In genomic region chr16:46121420-46121819, GRCm38 (mm10) we compare ENCODE assay signal across 9 mouse cellular contexts. TPM values are rescaled to one million over a fixed set of nuclear protein-coding genes. Genes with fewer than 3 reads are reported as not detected.
DNase-seq lines count a peak whose midpoint lies in the region; ATAC-seq and TF ChIP-seq lines count a peak whose summit lies in the region.
"Had no signal": no experiment of that assay in that cellular context is flagged by ENCODE, and none has a peak within 500 bp of the region (broad histone marks: within the 10 kb centered on the region; RNA-seq: fewer than 3 reads in every experiment).

No protein-coding gene starts in this region.

- no peaks in the 10 kb centered on the region for H3K36me3 ChIP-seq in hindbrain, postnatal 0 days (ENCODE audit: insufficient read depth, low read length)
- H3K36me3 ChIP-seq in thymus, adult 2 months (ENCODE audit: control insufficient read depth, insufficient read depth, low read length), result no peaks in the 10 kb centered on the region; the same call in 1 of the 2 replicates
- H3K36me3 ChIP-seq: lung, embryonic 15.5 days had no signal

- H3K4me1 ChIP-seq in hindbrain, postnatal 0 days (ENCODE audit: insufficient read depth, low read length), result no peaks in the 10 kb centered on the region; the same call in 1 of the 2 replicates
- peaks cover 6% of the 10 kb centered on the region; the same call in 1 of the 2 replicates for H3K4me1 ChIP-seq in thymus, adult 2 months (replicated peaks; ENCODE audit: control insufficient read depth, insufficient read depth, low read length)
- H3K4me1 ChIP-seq: lung, embryonic 15.5 days had no signal

- no peak overlapping the region for H3K4me3 ChIP-seq in hindbrain, postnatal 0 days (ENCODE audit: low read length)
- H3K4me3 ChIP-seq in thymus, adult 2 months (ENCODE audit: control insufficient read depth, insufficient read depth, low read length), result no peak overlapping the region
- H3K4me3 ChIP-seq: lung, embryonic 15.5 days had no signal

- no peaks in the 10 kb centered on the region for H3K27me3 ChIP-seq in hindbrain, postnatal 0 days (ENCODE audit: insufficient read depth, low read length)
- no peaks in the 10 kb centered on the region for H3K27me3 ChIP-seq in thymus, adult 2 months (ENCODE audit: control insufficient read depth, insufficient read depth, low read length)
- H3K27me3 ChIP-seq: lung, embryonic 15.5 days had no signal

- H3K9ac ChIP-seq in hindbrain, postnatal 0 days (replicated peaks; ENCODE audit: low read length), result no peak overlapping the region
- H3K9ac ChIP-seq: lung, embryonic 15.5 days had no signal

- no peak for TF ChIP-seq POLR2A in thymus, adult 2 months (IDR thresholded peaks at IDR 0.05; ENCODE audit: control insufficient read depth, extremely low read depth, insufficient read depth, low read length, poor library complexity)

- H3K4me2 ChIP-seq in hindbrain, postnatal 0 days (ENCODE audit: low read depth, low read length), result no peak overlapping the region
- H3K4me2 ChIP-seq: lung, embryonic 15.5 days had no signal

- ATAC-seq in hindbrain, postnatal 0 days, result peak; percentile 75
- peak; percentile 56 for ATAC-seq in megakaryocyte progenitor cell, adult 5-6 weeks (replicated peaks; ENCODE audit: poor library complexity)

- H3K9me3 ChIP-seq in hindbrain, postnatal 0 days (ENCODE audit: low read length), result no peaks in the 10 kb centered on the region
- H3K9me3 ChIP-seq: lung, embryonic 15.5 days had no signal

- peak; percentile 77 for TF ChIP-seq CTCF in hindbrain, postnatal 0 days (IDR thresholded peaks at IDR 0.05; ENCODE audit: low read depth)
- peak; percentile 90 for TF ChIP-seq CTCF in thymus, adult 2 months (IDR thresholded peaks at IDR 0.05; ENCODE audit: borderline replicate concordance, control insufficient read depth, extremely low read depth, insufficient read depth, low read length, poor library complexity)

- DNase-seq in kidney, postnatal 10 days, result peak; percentile 37
- DNase-seq in kidney, adult 9 months, result no peak
- DNase-seq in T-cell, adult 2 months (ENCODE audit: low spot score), result peak; percentile 51
- peak; percentile 33 for DNase-seq in embryo, embryonic 9.5 days (ENCODE audit: extremely low spot score)
- DNase-seq in hindbrain, postnatal 0 days (ENCODE audit: low spot score), result peak; percentile 74
- peak; percentile 69 for DNase-seq in thymus, adult 2 months
- DNase-seq in cerebellum, adult 11-12 months, result no peak

- 39% methylated on average over 2 of the region's 2 CpGs for WGBS in hindbrain, postnatal 0 days
- 40% methylated on average over 2 of the region's 2 CpGs for WGBS in thymus, adult 2 months

- no peak overlapping the region for H3K27ac ChIP-seq in hindbrain, postnatal 0 days
- no peak overlapping the region for H3K27ac ChIP-seq in thymus, adult 2 months (ENCODE audit: control insufficient read depth, insufficient read depth, low read length)
- H3K27ac ChIP-seq: lung, embryonic 15.5 days had no signal

RNA-seq across cellular contexts. Expression of gene Cd96, which starts 1.4 kb away (rescaled TPM):
- total RNA-seq in hindbrain, postnatal 0 days (2014; rRNA removed), result 0.29 TPM in 1 of 2 replicates, not detected in the other
- polyA plus RNA-seq in hindbrain, postnatal 0 days (2015; fragmentation: Nextera tagmentation; extraction: Ambion mirVana), result 0.06 and 0.10 TPM in 2 replicates
- total RNA-seq in megakaryocyte progenitor cell, adult 5-6 weeks (2015), result 1.8 and 4.2 TPM in 2 replicates
- total RNA-seq in megakaryocyte progenitor cell, adult 5-6 weeks (2017), result 2.0 and 3.8 TPM in 2 replicates
- 39.6 and 47.6 TPM in 2 replicates for polyA plus RNA-seq in thymus, adult 2 months (2012; rRNA removed)

RNA-seq across cellular contexts. Expression of gene Gm4737, which starts 33.5 kb away (rescaled TPM):
- 1.3 and 2.3 TPM in 2 replicates for total RNA-seq in hindbrain, postnatal 0 days (2014; rRNA removed)
- 0.55 and 1.2 TPM in 2 replicates for polyA plus RNA-seq in hindbrain, postnatal 0 days (2015; fragmentation: Nextera tagmentation; extraction: Ambion mirVana)
- total RNA-seq in megakaryocyte progenitor cell, adult 5-6 weeks (2015), result 5.8 and 7.5 TPM in 2 replicates
- 11.5 and 20.0 TPM in 2 replicates for total RNA-seq in megakaryocyte progenitor cell, adult 5-6 weeks (2017)
- polyA plus RNA-seq in thymus, adult 2 months (2012; rRNA removed), result 24.6 and 34.6 TPM in 2 replicates

Comparison
In these comparisons a context has a peak if more than half of its experiments do, and no peak if none do; other contexts are left out.
1. DNase-seq: peak in kidney, postnatal 10 days (single experiment), T-cell, adult 2 months (single experiment), embryo, embryonic 9.5 days (single experiment), hindbrain, postnatal 0 days (single experiment) and thymus, adult 2 months (single experiment); none in kidney, adult 9 months (single experiment) and cerebellum, adult 11-12 months (single experiment).